In the genomic region with DNA sequence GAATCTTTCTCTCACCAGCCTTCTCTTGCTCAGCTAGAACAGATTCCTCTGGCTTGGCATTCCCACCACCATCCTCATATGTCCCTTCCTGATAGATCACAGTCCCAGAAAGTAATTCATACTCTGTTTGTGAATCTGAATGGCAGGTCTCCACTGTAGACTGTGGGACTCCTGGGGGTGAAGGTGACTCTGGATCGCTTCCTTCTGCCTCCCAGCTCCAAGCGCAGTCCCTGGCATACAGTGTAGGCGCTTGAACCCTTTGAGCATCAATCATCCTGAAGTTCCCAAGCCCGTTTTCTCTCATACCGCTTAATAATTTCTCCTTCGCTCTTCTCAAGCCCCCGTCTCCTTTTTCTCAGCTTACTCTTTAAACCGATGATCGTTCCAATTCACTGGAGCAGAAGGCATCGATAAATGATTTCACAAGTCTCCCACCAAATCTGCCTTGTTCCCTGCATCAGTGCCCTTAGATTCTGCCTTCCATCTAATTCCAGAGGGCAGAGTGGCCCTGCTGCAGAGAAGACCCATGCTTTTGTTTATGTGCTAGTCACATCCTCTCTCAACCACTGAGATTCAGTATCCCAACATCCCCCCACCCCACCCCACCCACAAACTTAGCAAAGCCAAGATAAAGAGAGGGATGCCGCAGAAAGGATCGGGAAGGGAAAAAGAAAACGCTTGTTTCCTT, we compare ENCODE assay signal across 21 mouse cellular contexts.
DNase-seq lines count a peak whose midpoint lies in the region; ATAC-seq lines count a peak whose summit lies in the region.
"Had no signal": no experiment of that assay in that cellular context is flagged by ENCODE, and none has a peak within 500 bp of the region (broad histone marks: within the 10 kb centered on the region; RNA-seq: fewer than 3 reads in every experiment).

No protein-coding gene starts in this region.

- no peak for DNase-seq in forebrain, embryonic 10.5 days (ENCODE audit: extremely low spot score, low spot score)
- DNase-seq in forebrain, embryonic 14.5 days (ENCODE audit: low spot score) = no peak
- DNase-seq in kidney, adult 8-10 months = no peak
- no peak for DNase-seq in midbrain, embryonic 10.5 days (ENCODE audit: low spot score)
- DNase-seq in midbrain, embryonic 14.5 days = no peak
- peak; percentile 18 for DNase-seq in retina, postnatal 1 day
- no peak for DNase-seq in left cerebral cortex, postnatal 36 days (ENCODE audit: low spot score in 2 of 2)
- DNase-seq: adrenal gland, postnatal 25 days; cerebellum, adult 9-10 months; forebrain, postnatal 0 days; gastrocnemius, postnatal 14 days; heart, adult 18-20 months; heart, postnatal 36 days; kidney, adult 9 months; layer of hippocampus, postnatal 36 days; liver, embryonic 13.5 days had no signal

- peaks cover 42% of the 10 kb centered on the region for H3K4me1 ChIP-seq in forebrain, embryonic 10.5 days
- H3K4me1 ChIP-seq in forebrain, embryonic 14.5 days (ENCODE audit: control insufficient read depth, insufficient read depth, low read length) = peaks cover 5% of the 10 kb centered on the region; the same call in 1 of the 2 replicates
- peaks cover 45% of the 10 kb centered on the region for H3K4me1 ChIP-seq in kidney, embryonic 15.5 days
- H3K4me1 ChIP-seq in midbrain, embryonic 10.5 days = peaks cover 33% of the 10 kb centered on the region
- peaks cover 4% of the 10 kb centered on the region for H3K4me1 ChIP-seq in midbrain, embryonic 14.5 days (ENCODE audit: control insufficient read depth, insufficient read depth, low read length)
- H3K4me1 ChIP-seq: heart, embryonic 15.5 days; liver, embryonic 13.5 days had no signal

- no peak for ATAC-seq in forebrain, embryonic 14.5 days
- peak; percentile 73 for ATAC-seq in kidney, embryonic 15.5 days (replicated peaks; ENCODE audit: low FRiP score)
- no peak for ATAC-seq in midbrain, embryonic 14.5 days (ENCODE audit: low FRiP score, low TSS enrichment)
- ATAC-seq: forebrain, postnatal 0 days had no signal

- no peaks in the 10 kb centered on the region for H3K36me3 ChIP-seq in forebrain, embryonic 10.5 days (replicated peaks)
- no peaks in the 10 kb centered on the region for H3K36me3 ChIP-seq in forebrain, embryonic 14.5 days (ENCODE audit: control insufficient read depth, insufficient read depth, low read length)
- no peaks in the 10 kb centered on the region for H3K36me3 ChIP-seq in kidney, embryonic 15.5 days
- H3K36me3 ChIP-seq in midbrain, embryonic 10.5 days = no peaks in the 10 kb centered on the region
- H3K36me3 ChIP-seq in midbrain, embryonic 14.5 days (ENCODE audit: control insufficient read depth, insufficient read depth, low read length) = no peaks in the 10 kb centered on the region
- H3K36me3 ChIP-seq: heart, embryonic 15.5 days; limb, embryonic 12.5 days; liver, embryonic 13.5 days; lung, embryonic 15.5 days had no signal

- peaks cover 4% of the 10 kb centered on the region; the same call in 1 of the 2 replicates for H3K9me3 ChIP-seq in forebrain, embryonic 10.5 days
- no peaks in the 10 kb centered on the region for H3K9me3 ChIP-seq in forebrain, embryonic 14.5 days (replicated peaks; ENCODE audit: control insufficient read depth, low read length)
- 0 out of 2 replicates have a peak, but pooled peaks cover 3% of the 10 kb centered on the region for H3K9me3 ChIP-seq in kidney, embryonic 15.5 days (replicated peaks)
- H3K9me3 ChIP-seq in midbrain, embryonic 10.5 days (replicated peaks) = no peaks in the 10 kb centered on the region; the same call in 1 of the 2 replicates
- H3K9me3 ChIP-seq in midbrain, embryonic 14.5 days (ENCODE audit: control insufficient read depth, low read length) = no peaks in the 10 kb centered on the region
- H3K9me3 ChIP-seq: heart, embryonic 15.5 days; liver, embryonic 13.5 days; lung, embryonic 15.5 days had no signal

- H3K27ac ChIP-seq in forebrain, embryonic 10.5 days = peak overlapping the region; percentile 66; the same call in 1 of the 2 replicates
- no peak overlapping the region for H3K27ac ChIP-seq in forebrain, embryonic 14.5 days (ENCODE audit: low read depth, low read length)
- peak overlapping the region; percentile 76 for H3K27ac ChIP-seq in kidney, embryonic 15.5 days
- peak overlapping the region; percentile 1; the same call in 1 of the 2 replicates for H3K27ac ChIP-seq in midbrain, embryonic 10.5 days (replicated peaks)
- H3K27ac ChIP-seq in midbrain, embryonic 14.5 days (replicated peaks; ENCODE audit: low read depth, low read length) = no peak overlapping the region
- H3K27ac ChIP-seq: limb, embryonic 12.5 days; liver, embryonic 13.5 days had no signal

- intact Hi-C loops in left cerebral cortex, postnatal 36 days (cut with DNase I) = loop anchor here (10.0 kb wide), 1 partner anchor 334 kb away; the partner anchor contains the start of gene Chst2

- H3K4me2 ChIP-seq in forebrain, embryonic 14.5 days (ENCODE audit: low read length) = no peak overlapping the region
- H3K4me2 ChIP-seq in kidney, embryonic 15.5 days = peak overlapping the region; percentile 28; the same call in 1 of the 2 replicates
- H3K4me2 ChIP-seq in midbrain, embryonic 14.5 days (ENCODE audit: low read length) = no peak overlapping the region
- H3K4me2 ChIP-seq: heart, embryonic 15.5 days; limb, embryonic 12.5 days; liver, embryonic 13.5 days; lung, embryonic 15.5 days; midbrain, embryonic 11.5 days had no signal

- 78% methylated on average over 13 of the region's 13 CpGs for WGBS in forebrain, embryonic 10.5 days
- 49% methylated on average over 13 of the region's 13 CpGs for WGBS in forebrain, embryonic 14.5 days
- WGBS in kidney, embryonic 15.5 days = 36% methylated on average over 13 of the region's 13 CpGs
- 77% methylated on average over 13 of the region's 13 CpGs for WGBS in midbrain, embryonic 10.5 days
- WGBS in midbrain, embryonic 14.5 days = 74% methylated on average over 13 of the region's 13 CpGs

- no peak overlapping the region for H3K9ac ChIP-seq in forebrain, embryonic 14.5 days (ENCODE audit: low read length)
- H3K9ac ChIP-seq in kidney, embryonic 15.5 days = no peak overlapping the region
- no peak overlapping the region for H3K9ac ChIP-seq in midbrain, embryonic 14.5 days (replicated peaks; ENCODE audit: low read length)
- H3K9ac ChIP-seq: forebrain, postnatal 0 days; heart, embryonic 15.5 days; limb, embryonic 12.5 days; liver, embryonic 13.5 days; lung, embryonic 15.5 days had no signal

- H3K27me3 ChIP-seq in forebrain, embryonic 10.5 days (ENCODE audit: poor library complexity, severe bottlenecking) = no peaks in the 10 kb centered on the region
- no peaks in the 10 kb centered on the region for H3K27me3 ChIP-seq in forebrain, embryonic 14.5 days (replicated peaks; ENCODE audit: control insufficient read depth, insufficient read depth, low read length)
- H3K27me3 ChIP-seq in kidney, embryonic 15.5 days = no peaks in the 10 kb centered on the region
- no peaks in the 10 kb centered on the region for H3K27me3 ChIP-seq in midbrain, embryonic 10.5 days (ENCODE audit: low read depth, poor library complexity, severe bottlenecking)
- H3K27me3 ChIP-seq in midbrain, embryonic 14.5 days (ENCODE audit: control insufficient read depth, insufficient read depth, low read length) = no peaks in the 10 kb centered on the region
- H3K27me3 ChIP-seq: heart, embryonic 15.5 days; limb, embryonic 12.5 days; liver, embryonic 13.5 days; lung, embryonic 15.5 days had no signal

- no peak overlapping the region for H3K4me3 ChIP-seq in forebrain, embryonic 10.5 days
- H3K4me3 ChIP-seq in forebrain, embryonic 14.5 days (ENCODE audit: low read depth, low read length) = no peak overlapping the region
- 0 out of 2 replicates have a peak overlapping the region, but pooled peaks have one; percentile 7 for H3K4me3 ChIP-seq in kidney, embryonic 15.5 days (replicated peaks)
- H3K4me3 ChIP-seq in midbrain, embryonic 10.5 days = no peak overlapping the region
- no peak overlapping the region for H3K4me3 ChIP-seq in midbrain, embryonic 14.5 days (replicated peaks; ENCODE audit: low read depth, low read length)
- H3K4me3 ChIP-seq: heart, embryonic 15.5 days; limb, embryonic 12.5 days; liver, embryonic 13.5 days; lung, embryonic 15.5 days had no signal

Comparison
In these comparisons a context has a peak if more than half of its experiments do, and no peak if none do; other contexts are left out.
1. H3K27ac ChIP-seq: peak in forebrain, embryonic 10.5 days (single experiment), kidney, embryonic 15.5 days (single experiment) and midbrain, embryonic 10.5 days (single experiment); none in forebrain, embryonic 14.5 days (single experiment) and midbrain, embryonic 14.5 days (single experiment).